Mouse (Mus musculus): ENCODE data around the gene Oaz1.
A peak's percentile ranks its signal among the peaks of the same experiment; 100 is the strongest.
"Not testable (repeated sequence)": the region's sequence is repeated elsewhere in the genome, so short reads cannot be mapped to it uniquely, and the experiment has no call there.

Gene Oaz1

DNA sequence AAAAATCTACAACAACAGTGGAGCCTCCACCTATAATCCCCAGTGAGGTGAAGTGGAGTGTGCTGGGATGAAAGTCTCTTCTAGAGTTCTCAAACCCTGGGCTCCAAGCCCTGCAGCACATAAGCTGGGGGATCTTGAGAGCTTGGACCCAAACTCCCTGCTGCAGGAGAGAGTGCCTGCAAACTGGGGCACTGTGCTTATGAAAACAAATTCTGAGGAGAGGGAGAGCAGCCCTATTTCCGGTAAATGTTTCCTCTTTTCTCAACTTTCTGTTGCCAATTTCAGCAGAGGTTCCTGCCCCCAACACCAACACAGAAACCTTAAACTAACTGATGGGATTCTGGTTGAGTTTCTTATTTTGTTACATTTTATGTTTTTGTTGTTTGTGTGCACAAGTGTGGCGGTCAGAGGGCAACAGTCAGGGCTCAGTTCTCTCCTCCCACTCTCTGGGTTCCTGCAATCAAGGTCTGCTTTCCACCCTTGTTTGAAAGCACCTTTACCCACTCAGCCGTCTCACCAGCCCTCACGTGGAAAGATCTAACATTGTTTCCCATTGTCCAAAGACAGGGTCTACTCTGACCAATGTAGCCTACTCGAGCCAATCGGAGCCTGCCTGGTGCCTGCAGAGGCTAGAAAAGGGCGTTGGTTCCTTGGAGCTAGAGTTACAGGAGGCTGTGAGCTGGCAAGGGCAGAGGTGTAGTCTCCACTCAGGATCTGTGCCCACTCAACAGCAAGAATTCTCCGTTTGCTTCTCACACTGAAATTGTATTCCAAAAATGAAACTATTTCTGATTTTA is 2.4 kb upstream of the Oaz1 start:
- no peak for DNase-seq

DNA sequence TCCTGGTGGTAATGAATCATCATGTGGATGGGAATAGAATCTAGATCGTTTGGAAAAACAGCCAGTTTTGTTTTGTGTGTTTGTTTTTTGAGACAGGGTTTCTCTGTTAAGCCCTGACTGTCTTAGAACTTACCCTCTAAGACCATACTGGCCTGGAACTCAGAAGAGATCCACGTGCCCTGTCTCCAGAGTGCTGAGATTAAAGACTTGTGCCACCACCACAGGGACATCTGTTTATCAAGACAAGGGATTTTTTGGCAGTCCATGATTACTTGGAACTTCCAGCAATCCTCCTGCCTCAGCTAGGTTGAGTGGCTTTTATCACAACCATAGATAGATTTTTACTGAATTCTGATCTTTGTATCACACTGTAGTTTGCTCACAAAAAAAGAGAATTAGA is 1.6 kb upstream of the Oaz1 start:
- DNase-seq: no peak

DNA sequence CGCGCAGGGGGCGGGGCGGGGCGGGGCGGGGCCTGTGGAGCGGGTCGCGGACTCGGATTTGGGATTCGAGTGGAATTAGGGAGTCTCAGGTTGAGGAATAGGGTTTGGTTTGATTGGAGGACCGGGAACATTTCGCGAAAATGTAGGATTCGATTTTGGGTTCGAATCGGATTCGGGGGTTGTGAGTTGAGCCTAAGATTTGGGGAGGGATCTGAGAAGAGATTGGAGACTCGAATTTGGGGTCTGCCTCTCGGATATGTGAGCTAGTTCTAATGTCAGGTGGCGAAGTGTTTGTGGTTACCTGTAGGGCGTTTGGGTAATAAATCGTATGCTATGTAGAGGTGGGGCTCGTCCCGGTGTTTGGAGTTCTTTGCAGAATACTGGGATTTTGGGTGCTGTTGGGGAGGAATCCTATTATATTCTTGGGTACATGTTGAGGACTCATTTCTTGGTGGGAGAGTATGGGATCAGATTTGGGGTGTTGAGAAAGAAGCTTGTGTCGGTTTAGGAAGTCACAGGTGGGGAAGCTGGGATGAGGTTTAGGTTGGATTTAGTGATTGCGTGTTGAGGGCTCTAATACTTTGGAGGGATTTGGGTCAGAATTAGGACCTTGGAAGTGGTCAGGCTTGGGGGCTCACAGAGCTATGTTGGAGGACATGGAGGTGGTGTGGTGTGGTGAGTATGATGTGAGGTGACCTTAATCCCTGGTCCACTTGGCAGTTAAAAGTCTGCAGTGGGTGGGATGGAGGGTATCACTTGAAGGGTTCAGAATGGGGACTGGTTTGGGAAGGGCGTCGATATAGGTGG is 810 bp downstream of the Oaz1 start:
- no peak for DNase-seq

DNA sequence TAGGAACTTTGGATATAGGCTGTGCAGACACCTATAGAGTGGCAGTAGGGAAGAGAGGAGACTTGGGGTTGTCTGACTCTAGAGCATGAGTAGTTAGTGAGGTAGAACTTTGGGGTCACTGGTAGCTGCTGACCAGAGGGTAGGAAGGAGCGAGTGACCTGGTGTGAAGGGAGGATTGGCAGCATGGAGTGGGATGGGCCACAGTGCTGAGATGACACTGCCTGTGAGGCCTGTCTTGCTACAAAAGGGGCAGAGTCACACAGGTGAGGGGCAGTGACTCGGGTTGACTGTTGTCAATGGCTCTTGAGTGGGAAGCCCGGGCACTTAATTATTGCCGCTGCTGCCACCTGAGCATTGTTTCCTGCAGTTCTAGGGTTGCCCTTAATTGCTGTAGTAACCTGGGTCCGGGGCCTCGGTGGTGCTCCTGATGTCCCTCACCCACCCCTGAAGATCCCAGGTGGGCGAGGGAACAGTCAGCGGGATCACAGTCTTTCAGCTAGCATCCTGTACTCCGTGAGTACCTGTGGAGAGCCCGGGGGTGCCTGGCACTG is 1.5 kb downstream of the Oaz1 start:
- no peak for DNase-seq

DNA sequence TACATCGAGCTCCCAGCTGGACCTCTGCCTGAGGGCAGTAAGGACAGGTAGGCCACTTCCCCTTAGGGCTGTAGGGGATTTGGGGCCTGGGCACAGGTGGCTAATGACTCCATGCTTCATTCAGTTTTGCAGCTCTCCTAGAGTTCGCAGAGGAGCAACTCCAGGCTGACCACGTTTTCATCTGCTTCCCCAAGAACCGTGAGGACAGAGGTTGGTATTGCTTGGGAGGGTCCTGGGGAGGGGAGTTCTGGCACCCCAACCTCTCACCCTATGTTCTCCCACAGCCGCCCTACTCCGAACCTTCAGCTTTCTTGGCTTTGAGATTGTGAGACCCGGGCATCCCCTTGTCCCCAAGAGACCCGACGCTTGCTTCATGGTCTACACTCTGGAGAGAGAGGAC is 2.1 kb downstream of the Oaz1 start:
- not testable (repeated sequence) for DNase-seq

DNA sequence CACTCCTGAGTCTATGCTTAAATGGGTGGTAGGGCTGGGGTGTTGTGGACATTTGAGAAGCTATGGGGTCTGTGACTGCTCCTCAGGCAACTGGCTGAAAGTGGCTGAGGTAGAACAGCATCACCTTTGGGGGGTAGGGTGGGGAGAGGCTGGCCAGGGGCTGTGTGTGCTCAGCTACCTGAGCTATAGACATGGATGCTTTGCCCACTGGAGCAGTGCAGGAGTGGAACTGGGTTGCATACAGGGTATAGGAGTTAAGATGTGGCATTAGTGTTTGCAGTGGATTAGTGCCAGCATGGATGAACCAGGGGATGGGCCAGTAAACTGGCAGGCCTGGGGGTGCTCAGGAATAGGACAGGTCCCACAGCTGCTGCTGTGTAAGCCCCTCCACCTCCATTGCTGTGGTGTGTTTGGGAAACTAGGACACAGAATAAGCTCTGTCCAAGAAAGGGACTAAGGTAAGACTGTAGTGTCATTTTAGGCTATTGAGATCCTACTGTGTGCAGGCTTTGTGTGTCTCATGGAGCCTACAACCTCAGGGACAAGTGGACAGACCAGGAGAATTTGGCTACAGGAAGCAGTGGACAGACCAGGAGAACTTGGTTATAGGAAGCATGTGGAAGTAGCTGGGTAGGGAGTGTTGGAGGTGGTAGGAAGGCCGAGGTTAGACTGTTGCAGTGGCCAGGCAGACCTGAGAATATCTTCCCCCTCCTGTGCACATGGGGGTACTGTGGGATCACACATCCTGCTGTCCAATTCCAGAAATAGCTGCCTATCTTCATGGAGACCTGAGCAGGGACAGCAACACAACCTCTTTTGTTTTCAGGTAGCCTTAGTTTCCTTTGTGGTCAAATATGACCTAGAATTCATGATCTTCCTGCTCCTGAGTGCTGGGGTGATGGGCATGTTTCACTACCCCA is 3.2 kb downstream of the Oaz1 start:
- DNase-seq: no peak

DNA sequence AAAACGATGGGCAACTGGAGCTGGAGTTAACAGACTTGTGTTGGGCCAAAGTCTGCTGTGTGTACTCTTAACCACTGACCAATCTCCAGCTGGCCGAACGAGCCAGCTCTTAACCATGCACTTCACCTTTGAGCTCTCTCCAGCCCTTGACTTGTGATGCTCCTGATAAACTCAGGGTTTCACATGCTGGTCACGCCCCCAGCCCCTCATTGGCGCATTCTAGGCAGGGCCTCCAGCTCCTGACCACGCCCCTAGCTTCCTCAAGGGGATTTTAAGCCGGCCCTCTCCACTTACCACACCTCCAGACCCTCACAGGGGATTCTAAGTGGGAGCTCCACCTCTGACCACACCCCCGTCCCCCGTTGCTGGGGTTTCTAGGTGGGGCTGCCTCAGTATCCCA is 4.7 kb downstream of the Oaz1 start:
- peak; percentile 90 for DNase-seq

DNA sequence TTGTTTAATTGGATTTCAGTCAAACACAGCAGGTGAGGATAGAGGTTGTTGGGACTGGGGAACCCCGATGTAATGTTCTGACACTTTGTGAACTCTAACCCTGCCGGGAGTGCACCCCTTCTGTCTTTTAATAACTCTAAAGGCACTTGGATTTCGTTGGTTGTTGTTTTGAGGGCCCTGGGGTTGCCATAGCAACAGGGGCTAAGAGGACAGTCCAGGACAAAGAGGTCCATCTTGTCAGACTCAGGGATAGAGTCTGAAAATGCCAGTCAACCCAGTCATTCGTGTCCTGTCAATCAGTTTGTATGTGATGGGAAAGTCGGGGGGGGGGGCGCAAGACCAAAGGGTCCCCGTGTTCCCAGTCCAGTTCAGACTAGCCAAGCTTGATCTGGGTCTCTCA is 6.4 kb downstream of the Oaz1 start:
- no peak for DNase-seq

DNA sequence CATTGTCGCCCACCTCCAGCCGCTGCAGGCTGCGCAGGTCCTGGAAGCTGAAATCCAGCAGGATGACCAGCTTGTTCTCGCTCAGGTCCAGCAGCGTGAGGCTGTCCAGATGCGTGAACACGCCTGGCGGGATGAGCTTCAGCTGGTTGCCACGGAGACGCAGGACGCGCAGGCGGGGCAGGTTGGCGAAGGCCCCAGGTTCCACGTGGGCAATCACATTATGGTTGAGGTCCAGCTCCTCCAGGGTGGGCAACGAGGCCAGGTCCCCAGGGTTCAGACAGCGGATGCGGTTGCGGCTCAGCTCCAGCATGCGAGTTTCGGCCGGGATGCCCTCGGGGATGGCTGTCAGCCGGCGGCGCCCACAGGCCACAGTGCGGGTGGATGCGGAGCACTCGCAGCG is 9.2 kb downstream of the Oaz1 start:
- no peak for DNase-seq

DNA sequence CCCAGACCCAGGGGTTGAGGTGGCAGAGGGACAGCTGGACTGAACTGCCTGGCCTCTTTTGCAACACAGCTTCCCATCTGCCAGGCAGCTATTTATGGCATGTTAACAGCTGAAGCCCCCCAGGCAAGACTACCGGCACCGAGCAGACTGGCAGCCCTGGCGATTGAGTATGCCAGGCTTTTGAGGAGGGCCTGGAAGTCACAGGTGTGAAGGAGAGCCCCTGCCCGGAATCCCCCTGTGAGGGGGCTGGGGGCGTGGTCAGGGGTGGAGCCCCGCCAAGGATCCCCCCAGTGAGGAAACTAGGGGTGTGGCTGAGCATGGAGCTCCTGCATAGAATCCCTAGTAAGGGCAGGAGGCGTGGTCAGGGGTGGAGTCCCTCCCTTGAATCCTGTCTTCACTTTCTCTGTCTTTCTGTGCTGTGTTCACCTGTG is 10.5 kb downstream of the Oaz1 start:
- DNase-seq: no peak

DNA sequence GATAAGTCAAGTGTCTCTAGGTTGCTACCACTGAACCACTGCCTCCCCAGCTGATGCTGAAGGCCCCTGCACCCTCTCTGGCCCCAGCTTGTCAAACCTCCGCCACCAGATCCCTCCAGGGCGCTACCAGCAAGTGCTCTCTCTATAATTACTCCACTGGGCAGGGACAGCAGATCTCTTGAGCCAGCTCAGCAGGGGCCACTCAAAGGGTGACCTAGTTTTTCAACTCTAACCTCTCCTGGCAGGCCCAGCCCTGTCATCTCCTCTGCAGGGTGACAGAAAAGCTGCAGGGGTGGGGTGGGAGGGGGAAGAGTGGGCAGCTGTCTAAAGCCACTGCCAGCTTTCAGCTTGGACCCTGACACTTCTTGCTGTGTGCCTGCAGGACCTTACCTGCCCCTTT is 11.4 kb downstream of the Oaz1 start:
- no peak for DNase-seq

DNA sequence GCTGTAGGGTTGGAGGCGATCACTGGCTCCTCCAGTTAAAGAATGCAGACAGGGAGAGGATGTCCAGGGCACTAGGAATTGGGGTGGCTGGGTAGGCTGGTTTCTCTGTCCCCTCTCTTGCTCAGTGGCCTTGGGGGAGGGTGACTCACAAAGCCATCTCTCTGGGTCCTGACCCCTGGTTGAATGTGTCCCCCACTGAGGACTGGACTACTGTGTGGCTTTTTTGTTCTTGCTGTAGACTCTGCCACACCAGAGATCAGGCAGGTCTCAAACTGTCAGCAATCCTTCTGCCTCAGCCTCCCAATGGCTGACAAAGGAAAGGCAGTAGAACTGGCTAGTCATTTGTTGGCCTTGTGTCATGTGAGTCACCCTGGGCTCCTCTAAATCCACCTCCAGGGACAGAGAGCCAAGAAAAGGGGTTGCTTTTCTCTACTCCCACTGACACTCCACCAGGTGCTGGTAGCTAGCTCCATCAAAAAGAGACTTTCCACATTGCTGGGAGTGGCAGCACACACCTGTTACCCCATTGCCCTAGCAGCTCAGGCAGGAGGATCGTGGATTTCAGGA is 12.0 kb downstream of the Oaz1 start:
- no peak for DNase-seq

DNA sequence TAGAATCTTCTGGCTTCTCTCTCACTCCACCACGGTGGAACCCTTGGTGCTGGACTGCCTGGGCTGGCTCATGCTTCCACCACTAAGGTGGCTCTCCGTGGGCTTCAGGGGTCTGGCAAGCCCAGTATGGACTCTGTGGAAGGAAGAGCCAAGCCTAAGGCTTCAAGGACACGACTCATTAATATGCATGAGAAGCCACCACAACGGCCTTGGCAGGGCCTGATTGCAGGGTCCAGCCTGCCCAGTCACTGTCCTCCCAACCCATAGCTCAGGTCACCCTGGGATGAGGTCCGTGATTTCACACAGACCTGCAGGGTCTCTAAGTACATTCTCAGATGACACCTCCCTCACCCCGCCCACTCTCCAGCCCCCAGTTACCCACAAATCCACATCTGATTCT is 13.4 kb downstream of the Oaz1 start:
- DNase-seq: no peak

DNA sequence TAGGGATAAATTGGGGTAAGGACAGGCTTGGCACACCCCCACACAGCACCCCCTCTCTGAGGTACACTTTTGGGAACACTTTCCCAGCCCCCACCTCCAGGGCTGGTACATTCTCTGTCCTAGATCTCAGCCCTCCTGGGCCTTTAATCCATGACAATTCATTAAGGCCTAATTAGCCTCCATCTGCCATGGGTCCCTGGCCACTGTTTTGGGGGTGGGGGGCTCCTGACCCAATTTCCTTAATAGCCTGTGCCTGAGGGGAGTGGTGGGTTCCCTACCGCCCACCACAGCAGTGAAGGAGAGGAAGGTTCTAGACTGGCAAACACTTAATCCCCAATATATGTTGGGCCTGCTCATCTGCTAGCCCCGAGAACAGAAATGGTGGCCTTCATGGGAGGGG is 15.2 kb downstream of the Oaz1 start:
- DNase-seq: no peak

DNA sequence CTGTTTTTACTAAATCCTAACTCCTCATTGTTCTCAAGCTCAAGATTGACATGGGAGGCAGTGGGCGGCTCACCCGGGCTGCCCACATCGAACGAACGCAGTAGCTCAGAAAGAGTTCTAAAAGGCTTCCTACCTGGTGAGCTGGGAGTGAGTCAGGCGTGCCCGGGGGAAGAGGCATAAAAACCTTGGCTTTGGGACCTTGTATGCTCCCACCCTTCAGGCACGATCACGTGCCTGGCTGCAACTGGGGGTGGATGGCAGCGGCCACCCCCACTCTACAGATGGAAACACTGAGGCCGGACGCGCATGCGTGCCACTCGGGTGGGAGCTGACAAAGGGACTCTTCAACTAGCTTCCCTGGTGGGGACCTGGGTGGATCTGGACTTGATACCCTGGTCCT is 15.9 kb downstream of the Oaz1 start:
- DNase-seq: no peak

DNA sequence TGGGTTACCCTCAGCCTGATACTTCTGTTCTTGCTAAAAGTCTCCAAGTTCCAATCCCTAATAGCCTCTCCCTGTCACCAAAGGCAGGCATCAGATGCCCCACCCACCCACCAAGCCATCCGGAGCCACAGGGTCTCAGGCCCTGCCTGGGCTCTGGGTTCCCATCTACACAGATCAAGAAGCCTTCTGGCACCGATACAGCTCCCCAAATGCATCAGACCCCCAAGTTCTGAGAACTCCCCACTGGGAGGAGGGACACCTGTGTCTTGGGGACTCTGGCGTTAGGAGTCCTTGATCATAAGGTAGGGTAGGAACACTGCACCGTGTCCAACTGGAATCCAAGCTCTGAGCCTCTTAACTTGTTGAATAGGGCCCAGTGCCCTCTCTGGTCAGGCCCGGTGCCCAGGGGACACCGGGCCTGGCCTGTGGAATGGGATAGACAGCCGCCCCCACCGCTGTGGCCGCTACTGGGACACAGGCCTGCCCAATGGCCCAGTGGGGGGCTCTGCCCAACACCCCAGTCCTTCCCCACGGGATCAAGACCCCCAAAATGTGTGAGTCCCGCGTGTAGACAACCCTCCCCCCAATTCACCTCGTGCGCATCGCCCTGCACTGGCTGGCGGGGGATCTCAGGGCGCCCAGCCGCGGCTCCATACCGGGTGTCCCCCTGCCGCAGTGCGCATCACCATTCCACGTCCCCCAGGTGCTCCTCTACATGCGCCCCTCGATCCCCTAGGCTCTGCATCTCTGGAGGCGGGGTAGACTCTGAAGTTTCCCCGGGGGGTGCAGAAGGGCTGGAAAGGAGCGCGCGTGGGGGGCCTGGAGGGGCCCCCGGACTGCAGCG is 16.9 kb downstream of the Oaz1 start:
- no peak for DNase-seq

DNA sequence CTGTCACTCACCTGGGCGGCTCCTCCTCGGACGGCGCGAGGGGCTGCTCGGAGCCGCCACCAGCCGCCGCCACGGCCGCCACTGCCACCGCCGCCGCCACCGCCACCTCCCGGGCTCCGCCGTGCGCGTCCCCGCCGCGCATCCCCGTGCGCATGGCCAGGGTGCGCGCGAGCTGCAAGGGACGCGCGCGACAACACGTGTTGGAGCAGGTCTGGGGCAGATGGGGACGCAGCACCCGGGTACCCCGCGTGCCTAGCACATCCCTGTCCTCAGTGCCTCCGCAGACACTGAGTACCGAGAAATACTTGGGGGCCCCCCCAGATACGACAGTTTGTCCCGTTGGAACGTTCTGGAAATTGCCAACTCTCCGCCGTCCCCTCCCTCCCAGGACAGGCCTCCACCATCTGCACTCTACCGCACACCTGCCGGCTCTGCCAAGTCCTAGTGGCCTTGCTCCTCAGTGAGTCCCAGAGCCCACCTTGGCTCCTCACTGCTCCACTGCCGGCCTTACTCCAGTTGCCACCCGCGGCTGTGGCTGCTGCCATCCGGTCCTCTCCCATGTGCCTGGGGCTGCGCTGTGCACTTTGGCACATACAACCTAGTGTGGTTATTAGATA is 17.6 kb downstream of the Oaz1 start, which contains the start of gene Lingo3:
Gene Lingo3 (minus strand): TSS at position 109 of the 617 bp plus-strand sequence.
- DNase-seq: no peak

DNA sequence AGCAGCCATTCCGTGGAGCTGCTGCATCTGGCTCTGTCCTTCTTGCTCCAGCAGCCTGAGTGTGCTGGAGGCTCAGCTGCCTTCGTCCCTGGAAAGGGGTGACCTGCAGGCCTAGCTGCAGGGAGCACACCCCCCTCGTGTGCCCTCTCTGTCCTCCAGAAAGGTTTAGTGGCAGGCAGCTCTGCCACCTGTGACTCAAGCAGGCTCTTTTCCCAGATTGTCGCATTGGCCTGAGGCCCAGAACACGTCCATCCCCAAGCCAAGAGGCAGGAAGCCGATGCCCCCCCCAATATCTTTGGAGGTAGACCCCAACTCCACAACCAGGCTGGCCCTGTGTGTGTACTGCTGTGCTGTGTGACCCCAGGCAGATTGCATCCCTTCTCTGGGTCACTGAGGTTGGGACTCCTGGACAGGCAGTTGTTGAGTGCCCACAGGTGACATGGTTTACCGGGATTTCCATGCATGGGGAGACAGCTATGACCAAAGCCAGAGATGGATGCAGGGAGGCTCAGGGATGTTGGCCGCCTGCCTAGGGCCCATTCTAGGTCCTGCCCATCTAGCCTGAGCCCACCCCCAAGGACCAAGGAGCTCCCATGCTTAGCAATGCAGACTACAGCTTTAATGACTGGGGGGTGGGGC is 18.7 kb downstream of the Oaz1 start:
- no peak for DNase-seq

DNA sequence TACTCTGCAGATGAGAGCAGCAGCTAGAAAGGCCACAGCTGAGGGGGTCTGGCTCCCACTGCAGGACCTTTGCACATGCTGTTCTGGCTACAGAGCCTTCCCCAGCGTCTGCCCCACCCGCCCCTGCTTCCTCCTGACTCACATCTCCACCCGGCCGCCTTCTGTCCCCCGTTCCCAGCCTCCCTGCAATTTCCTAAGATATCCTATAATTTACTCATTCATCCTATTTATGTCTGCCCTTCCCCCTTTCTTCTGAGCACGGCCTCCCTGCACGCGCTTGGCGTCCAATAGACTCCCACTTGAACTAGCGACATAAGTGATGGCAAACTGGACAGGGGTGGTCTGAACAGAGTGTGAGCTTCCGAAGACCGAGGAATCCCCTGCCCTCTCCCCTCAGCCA is 19.3 kb downstream of the Oaz1 start:
- no peak for DNase-seq

DNA sequence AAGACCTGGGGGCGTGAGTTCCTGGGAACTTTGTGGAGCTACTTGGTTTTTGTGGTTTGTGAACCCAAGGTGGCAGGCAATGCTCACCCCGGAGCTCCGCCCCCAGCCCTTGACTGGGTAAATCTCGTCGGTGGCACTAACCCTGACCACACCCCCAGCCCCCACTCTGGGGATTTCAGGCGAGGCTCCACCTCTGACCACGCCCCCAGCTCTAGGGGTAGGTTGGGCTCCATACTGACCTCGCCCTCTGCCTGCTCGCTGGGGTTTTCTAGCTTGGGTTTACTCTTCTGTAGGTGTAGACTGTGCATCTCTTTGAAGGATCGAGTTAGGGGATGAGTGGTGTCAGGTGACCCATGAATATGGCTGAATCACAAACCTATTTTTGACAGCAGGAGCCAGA is 22.1 kb downstream of the Oaz1 start:
- DNase-seq: peak; percentile 80
